Mouse (Mus musculus) lung, embryonic 15.5 days (tissue): ENCODE results near the gene Spesp1. TPM values are rescaled to one million over a fixed set of nuclear protein-coding genes. Genes with fewer than 3 reads are reported as not detected.

Experiments used
- ATAC-seq: fragments of 200-750 bp; cut with Nextera tagmentation; 2 replicates; pipeline ENCODE4 v1.8.0; 2017; ENCODE audit warnings: moderate number of reproducible peaks, borderline replicate concordance; ENCODE audit not compliant: low FRiP score, low TSS enrichment; ENCODE audit errors: extremely low read depth
- H3K27ac ChIP-seq: fragments of 300-500 bp; sonication (generic); 2 replicates; pipeline ENCODE4 v1.5.1; 2015; ENCODE audit warnings: moderate library complexity, mild to moderate bottlenecking, inconsistent platforms
- H3K27me3 ChIP-seq: fragments of 300-500 bp; sonication (generic); 2 replicates; pipeline ENCODE4 v1.6.1; 2015; ENCODE audit warnings: inconsistent platforms
- H3K36me3 ChIP-seq: fragments of 300-500 bp; sonication (generic); 2 replicates; pipeline ENCODE4 v1.6.1; 2015; ENCODE audit warnings: inconsistent platforms
- H3K4me1 ChIP-seq: fragments of 300-500 bp; sonication (generic); 2 replicates; pipeline ENCODE4 v1.6.1; 2015; ENCODE audit warnings: inconsistent platforms
- H3K4me2 ChIP-seq: fragments of 300-500 bp; sonication (generic); 2 replicates; pipeline ENCODE4 v1.6.1; 2015; ENCODE audit warnings: inconsistent platforms, mild to moderate bottlenecking, moderate library complexity
- H3K4me3 ChIP-seq: fragments of 300-500 bp; sonication (generic); 2 replicates; pipeline ENCODE4 v1.5.1; 2015; ENCODE audit warnings: mild to moderate bottlenecking, inconsistent platforms
- H3K9ac ChIP-seq: fragments of 300-500 bp; sonication (generic); 2 replicates; pipeline ENCODE4 v1.6.1; 2015; ENCODE audit warnings: inconsistent platforms
- H3K9me3 ChIP-seq: fragments of 300-500 bp; sonication (generic); 2 replicates; pipeline ENCODE4 v1.6.1; 2016; ENCODE audit warnings: inconsistent platforms
- WGBS: fragments of 180-500 bp; shearing (Covaris S2); methylation state at CpG from one replicate; pipeline ENCODE4 v1.1.7; 2015; 5-methylcytosine and 5-hydroxymethylcytosine counted together
- polyA plus RNA-seq: library from polyadenylated mRNA; unstranded; fragments of >200 nt; fragmentation: Nextera tagmentation; extraction: Ambion mirVana; gene quantifications from 2 replicates; pipeline ENCODE4 v1.2.1, GENCODE M21; 2015

The Spesp1 gene
- polyA plus RNA-seq, 1 experiment from 2014 or later = not detected

GRCm38 (mm10) chr9:62269161-62269560 lies 12.8 kb downstream of the Spesp1 start:
- H3K4me3 ChIP-seq = no peak overlapping the region
- H3K27me3 ChIP-seq = no peaks in the 10 kb centered on the region
- no peak overlapping the region for H3K4me2 ChIP-seq
- H3K4me1 ChIP-seq = no peaks in the 10 kb centered on the region; the same call in 1 of the 2 replicates
- H3K9me3 ChIP-seq = no peaks in the 10 kb centered on the region
- H3K27ac ChIP-seq = no peak overlapping the region
- no peaks in the 10 kb centered on the region for H3K36me3 ChIP-seq
- H3K9ac ChIP-seq = no peak overlapping the region
- WGBS = 89% methylated on average over 1 of the region's 1 CpGs
- ATAC-seq = no peak

DNA sequence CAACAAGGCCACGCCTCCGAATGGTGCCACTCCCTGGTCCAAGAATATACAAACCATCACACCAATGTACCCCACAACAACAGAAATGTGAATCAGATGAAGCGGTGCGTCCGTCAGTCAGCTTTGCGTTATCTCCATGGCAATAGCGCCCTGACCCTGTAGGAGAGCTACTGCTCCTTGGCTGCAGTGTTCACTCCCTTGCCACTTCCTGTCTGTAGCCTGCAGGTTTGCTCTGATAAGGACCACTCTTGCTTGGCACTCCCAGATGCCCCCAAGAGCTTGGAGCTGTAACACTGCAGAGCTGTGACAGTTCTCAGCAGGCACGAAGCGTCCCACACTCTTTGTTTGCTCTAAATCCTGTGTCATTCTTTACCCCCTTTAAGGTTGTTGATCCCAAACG lies 16.7 kb downstream of the Spesp1 start:
- Histone ChIP-seq H3K4me1 (no peaks in the 10 kb centered on the region), H3K27me3 (no peaks in the 10 kb centered on the region), H3K36me3 (no peaks in the 10 kb centered on the region), H3K27ac (no peak overlapping the region), H3K9ac (no peak overlapping the region), H3K4me2 (no peak overlapping the region), H3K4me3 (no peak overlapping the region), H3K9me3 (no peaks in the 10 kb centered on the region)
- 70% methylated on average over 10 of the region's 10 CpGs for WGBS
- no peak for ATAC-seq

GRCm38 (mm10) chr9:62263652-62264051 lies 18.4 kb downstream of the Spesp1 start:
- ATAC-seq = no peak
- no peaks in the 10 kb centered on the region for H3K27me3 ChIP-seq
- WGBS = 47% methylated on average over 5 of the region's 5 CpGs
- H3K4me1 ChIP-seq = no peaks in the 10 kb centered on the region
- H3K4me2 ChIP-seq = no peak overlapping the region
- H3K36me3 ChIP-seq = no peaks in the 10 kb centered on the region
- no peak overlapping the region for H3K9ac ChIP-seq
- no peaks in the 10 kb centered on the region for H3K9me3 ChIP-seq
- H3K4me3 ChIP-seq = no peak overlapping the region
- H3K27ac ChIP-seq = no peak overlapping the region

DNA sequence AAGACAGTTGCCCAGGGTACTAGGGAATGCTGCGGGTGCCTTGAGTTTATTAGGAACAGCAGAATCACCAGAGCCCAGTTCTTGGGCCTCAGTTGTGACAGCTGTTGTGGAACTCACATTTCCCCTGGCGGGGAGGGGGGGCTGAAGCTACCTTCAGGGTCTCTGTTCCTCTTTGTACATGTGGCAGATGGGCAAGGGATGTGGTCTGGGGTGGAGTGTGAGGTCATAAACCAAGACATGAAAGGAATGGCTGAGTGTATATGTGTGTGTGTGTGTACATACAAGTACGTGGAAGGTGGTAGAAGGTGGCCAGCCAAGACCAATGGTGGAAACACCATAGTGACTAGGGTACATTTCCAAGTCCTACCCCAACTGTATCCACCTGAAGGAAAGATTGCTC lies 20.6 kb downstream of the Spesp1 start:
- WGBS = 88% methylated on average over 3 of the region's 3 CpGs
- Histone ChIP-seq H3K36me3 (no peaks in the 10 kb centered on the region), H3K27ac (no peak overlapping the region), H3K9ac (no peak overlapping the region), H3K9me3 (no peaks in the 10 kb centered on the region), H3K4me2 (no peak overlapping the region), H3K4me1 (0 out of 2 replicates have a peak, but pooled peaks cover 2% of the 10 kb centered on the region), H3K27me3 (no peaks in the 10 kb centered on the region), H3K4me3 (no peak overlapping the region)
- ATAC-seq = no peak

GRCm38 (mm10) chr9:62261006-62261405 lies 21.0 kb downstream of the Spesp1 start:
- no peaks in the 10 kb centered on the region for H3K27me3 ChIP-seq
- H3K4me3 ChIP-seq = no peak overlapping the region
- ATAC-seq = no peak
- H3K36me3 ChIP-seq = no peaks in the 10 kb centered on the region
- peaks cover 6% of the 10 kb centered on the region; the same call in 1 of the 2 replicates for H3K4me1 ChIP-seq
- no peak overlapping the region for H3K4me2 ChIP-seq
- H3K27ac ChIP-seq = no peak overlapping the region
- no peaks in the 10 kb centered on the region for H3K9me3 ChIP-seq
- H3K9ac ChIP-seq = no peak overlapping the region
- WGBS = 80% methylated on average over 5 of the region's 5 CpGs

GRCm38 (mm10) chr9:62258005-62258404 lies 24.0 kb downstream of the Spesp1 start:
- peaks cover 6% of the 10 kb centered on the region; the same call in 1 of the 2 replicates for H3K4me1 ChIP-seq
- no peaks in the 10 kb centered on the region for H3K27me3 ChIP-seq
- WGBS = 88% methylated on average over 11 of the region's 11 CpGs
- H3K4me2 ChIP-seq = no peak overlapping the region
- no peaks in the 10 kb centered on the region for H3K36me3 ChIP-seq
- no peak for ATAC-seq
- H3K4me3 ChIP-seq = no peak overlapping the region
- no peak overlapping the region for H3K9ac ChIP-seq
- H3K27ac ChIP-seq = no peak overlapping the region
- no peaks in the 10 kb centered on the region for H3K9me3 ChIP-seq

- Histone ChIP-seq H3K4me2 (no peak overlapping the region), H3K4me3 (no peak overlapping the region), H3K9ac (no peak overlapping the region), H3K36me3 (no peaks in the 10 kb centered on the region), H3K9me3 (no peaks in the 10 kb centered on the region), H3K27ac (peak overlapping the region; percentile 38; the same call in 1 of the 2 replicates), H3K27me3 (no peaks in the 10 kb centered on the region), H3K4me1 (peaks cover 6% of the 10 kb centered on the region; the same call in 1 of the 2 replicates)
- WGBS = 51% methylated on average over 9 of the region's 9 CpGs
- no peak for ATAC-seq
Measured at GRCm38 (mm10) chr9:62255896-62256576, 26.0 kb downstream of the Spesp1 start.

DNA sequence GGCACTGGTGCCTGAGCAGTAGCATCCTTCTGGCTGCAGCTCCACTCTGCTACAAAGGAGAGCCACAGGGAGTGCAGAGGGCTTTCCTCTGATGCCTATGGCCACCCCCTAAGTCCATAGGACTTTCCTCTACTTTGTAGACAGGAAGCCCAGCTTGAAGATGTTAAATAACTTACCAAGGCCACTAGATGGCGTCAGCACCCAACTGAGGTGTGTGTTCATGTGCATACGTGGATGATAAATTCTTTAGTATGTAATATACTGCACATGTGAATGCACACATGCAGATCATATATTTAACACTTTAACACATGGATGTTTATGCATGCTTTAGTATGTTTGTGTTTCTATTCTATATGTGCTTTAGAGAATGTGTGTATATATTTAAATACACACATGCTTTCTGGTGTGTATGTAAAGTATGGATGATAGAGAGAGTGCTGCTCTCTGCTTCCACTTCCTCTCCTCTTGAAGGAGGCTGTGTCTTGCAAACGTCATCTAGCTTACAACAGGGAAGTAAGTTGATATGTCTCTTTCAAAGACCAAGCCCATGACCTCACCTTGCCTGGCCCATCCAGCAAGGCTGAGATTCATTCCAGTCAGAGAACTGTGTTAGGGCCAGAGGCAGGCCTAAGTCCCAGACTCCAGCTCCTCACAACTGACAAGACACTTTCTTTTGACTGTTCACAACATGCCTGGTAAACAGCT lies 28.1 kb downstream of the Spesp1 start:
- Histone ChIP-seq H3K4me3 (no peak overlapping the region), H3K27me3 (no peaks in the 10 kb centered on the region), H3K4me1 (peaks cover 6% of the 10 kb centered on the region; the same call in 1 of the 2 replicates), H3K9ac (no peak overlapping the region), H3K36me3 (no peaks in the 10 kb centered on the region), H3K9me3 (no peaks in the 10 kb centered on the region), H3K27ac (no peak overlapping the region), H3K4me2 (no peak overlapping the region)
- ATAC-seq = no peak
- WGBS = 8% methylated on average over 3 of the region's 3 CpGs

GRCm38 (mm10) chr9:62250296-62250695 lies 31.7 kb downstream of the Spesp1 start:
- no peaks in the 10 kb centered on the region for H3K9me3 ChIP-seq
- H3K4me2 ChIP-seq = no peak overlapping the region
- H3K4me3 ChIP-seq = no peak overlapping the region
- no peaks in the 10 kb centered on the region for H3K36me3 ChIP-seq
- no peak overlapping the region for H3K9ac ChIP-seq
- peaks cover 4% of the 10 kb centered on the region; the same call in 1 of the 2 replicates for H3K4me1 ChIP-seq
- 84% methylated on average over 4 of the region's 4 CpGs for WGBS
- no peak overlapping the region for H3K27ac ChIP-seq
- no peak for ATAC-seq
- no peaks in the 10 kb centered on the region for H3K27me3 ChIP-seq

GRCm38 (mm10) chr9:62246380-62246942 lies 35.5 kb downstream of the Spesp1 start:
- Histone ChIP-seq H3K27me3 (0 out of 2 replicates have a peak, but pooled peaks cover 3% of the 10 kb centered on the region), H3K27ac (no peak overlapping the region), H3K9me3 (no peaks in the 10 kb centered on the region), H3K4me2 (no peak overlapping the region; the same call in 1 of the 2 replicates), H3K4me1 (peaks cover 11% of the 10 kb centered on the region; the same call in 1 of the 2 replicates), H3K36me3 (no peaks in the 10 kb centered on the region), H3K9ac (no peak overlapping the region), H3K4me3 (no peak overlapping the region)
- ATAC-seq = peak; percentile 49; the same call in 1 of the 2 replicates
- 28% methylated on average over 4 of the region's 4 CpGs for WGBS

DNA sequence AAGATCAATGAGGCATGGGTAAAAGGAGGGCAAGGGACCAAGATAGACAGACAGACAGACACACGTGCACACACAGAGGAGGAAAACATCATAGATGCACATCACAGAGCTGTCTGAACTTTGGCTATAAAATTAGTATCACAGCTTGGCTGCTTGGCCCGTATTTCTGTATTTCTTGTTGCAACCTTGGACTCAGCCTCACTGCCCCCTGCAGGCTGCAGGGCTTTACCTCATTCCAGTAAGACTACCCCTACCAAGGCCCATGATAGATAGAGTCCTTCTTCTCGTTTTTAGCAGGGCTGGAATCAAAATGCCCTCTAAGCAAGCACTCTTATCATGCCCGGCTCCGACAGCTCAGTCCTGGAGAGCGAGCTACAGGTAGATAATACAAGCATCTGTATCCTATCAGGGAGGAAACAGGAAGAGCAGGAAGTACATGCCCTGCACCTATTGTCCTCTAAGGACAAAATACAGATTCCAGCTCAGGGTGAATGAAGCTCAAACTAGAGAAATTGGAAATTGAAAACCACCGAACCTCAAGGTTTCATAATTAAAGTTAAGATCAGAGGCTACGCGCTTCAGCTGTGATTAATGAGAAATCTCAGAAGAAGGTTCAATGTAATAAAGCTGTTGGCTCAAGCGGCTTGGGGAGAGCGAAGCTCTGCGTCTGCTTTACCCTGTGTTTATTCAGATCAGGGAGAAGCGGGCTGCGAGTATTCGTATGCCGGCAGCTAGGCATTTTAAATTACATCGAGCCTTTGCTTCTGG lies 36.2 kb downstream of the Spesp1 start:
- no peaks in the 10 kb centered on the region for H3K36me3 ChIP-seq
- no peak overlapping the region for H3K4me3 ChIP-seq
- peaks cover 11% of the 10 kb centered on the region; the same call in 1 of the 2 replicates for H3K4me1 ChIP-seq
- no peak overlapping the region for H3K9ac ChIP-seq
- H3K4me2 ChIP-seq = no peak overlapping the region; the same call in 1 of the 2 replicates
- H3K27me3 ChIP-seq = 0 out of 2 replicates have a peak, but pooled peaks cover 3% of the 10 kb centered on the region
- WGBS = 32% methylated on average over 17 of the region's 17 CpGs
- H3K9me3 ChIP-seq = no peaks in the 10 kb centered on the region
- no peak overlapping the region; the same call in 1 of the 2 replicates for H3K27ac ChIP-seq
- peak; percentile 12; the same call in 1 of the 2 replicates for ATAC-seq
